Mouse (Mus musculus): ENCODE data around the gene Dynlt1f.
"Not testable (repeated sequence)": the region's sequence is repeated elsewhere in the genome, so short reads cannot be mapped to it uniquely, and the experiment has no call there.

Gene Dynlt1f

DNA sequence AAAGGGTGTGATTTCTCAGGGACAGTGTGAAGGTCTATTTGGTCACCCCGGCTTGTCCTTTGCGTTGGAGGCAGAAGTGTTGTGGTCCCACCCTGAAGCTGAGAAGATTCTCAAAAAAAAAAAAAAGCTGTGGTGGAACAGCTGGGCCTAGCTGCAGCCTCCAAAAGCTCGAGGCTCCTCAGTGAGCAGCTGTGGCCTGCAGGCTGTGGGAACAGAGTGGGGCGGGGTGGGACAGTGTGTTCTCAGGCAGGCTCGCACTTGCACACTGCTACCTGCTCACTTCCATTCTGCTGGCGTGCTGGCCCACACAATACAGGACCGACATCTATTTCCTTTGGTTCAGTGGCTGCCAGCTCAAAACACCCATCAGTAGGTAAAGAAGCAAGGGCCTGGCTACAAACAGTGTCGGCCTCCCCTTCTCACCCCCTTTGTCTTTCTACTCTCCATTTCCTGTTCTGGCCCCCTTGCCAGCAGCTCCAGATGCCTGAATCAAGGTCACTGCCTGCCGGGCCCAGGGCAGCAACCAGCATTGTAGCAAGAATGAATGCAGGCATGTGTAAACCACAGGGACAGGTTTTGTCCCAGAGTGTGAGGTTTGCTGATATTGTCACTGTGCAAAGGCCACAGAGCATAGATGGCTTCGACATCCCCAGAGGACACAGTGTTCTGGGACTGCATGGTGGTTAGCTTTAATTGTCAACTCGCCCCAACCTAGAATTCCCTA, 5.6 kb upstream of the Dynlt1f start:
- DNase-seq (ENCODE audit: low spot score in 2 of 2), result not testable (repeated sequence)

DNA sequence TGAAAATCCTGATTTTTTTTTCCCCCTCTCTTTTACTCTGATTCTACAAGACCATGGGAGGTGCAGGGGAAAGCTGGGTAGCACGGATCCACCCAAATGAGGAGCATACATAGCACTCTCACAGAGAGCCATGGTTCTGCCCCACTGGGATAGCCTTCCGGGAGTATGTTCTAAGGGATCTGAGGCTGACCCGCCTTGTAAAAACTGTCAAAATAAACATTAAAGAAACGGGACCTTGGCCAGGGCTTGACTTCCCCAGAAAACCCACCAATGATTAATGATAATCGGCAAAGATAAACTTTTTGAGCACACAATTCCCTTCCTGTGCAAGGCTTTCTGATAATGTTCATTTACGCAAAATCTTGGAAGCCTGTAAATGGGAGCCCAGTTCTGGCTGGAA, 4.9 kb upstream of the Dynlt1f start:
- not testable (repeated sequence) for DNase-seq (ENCODE audit: low spot score in 2 of 2)

DNA sequence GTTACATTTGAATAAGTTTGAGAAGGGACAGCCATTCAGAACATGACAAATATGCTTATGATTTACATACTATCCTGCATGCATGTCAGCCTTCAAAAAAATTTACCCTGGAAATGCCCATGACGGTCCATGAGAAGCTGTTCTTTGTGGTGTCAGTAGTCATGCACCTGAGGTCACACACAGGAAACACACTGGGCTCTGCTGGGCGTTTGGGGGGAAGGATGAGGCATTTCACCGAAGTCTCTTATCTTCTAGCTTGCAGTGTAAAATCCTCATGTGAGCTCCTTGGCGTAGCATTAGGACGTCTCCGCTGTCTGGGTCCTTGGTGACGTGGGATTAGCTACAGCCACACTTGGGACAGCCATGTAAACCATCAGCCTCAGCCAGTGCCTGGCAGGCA, 3.1 kb upstream of the Dynlt1f start, which contains the start of gene Sytl3:
TSS of gene Sytl3 (plus strand) at position 293 of the 400 bp plus-strand sequence.
- DNase-seq (ENCODE audit: low spot score in 2 of 2), result not testable (repeated sequence)

DNA sequence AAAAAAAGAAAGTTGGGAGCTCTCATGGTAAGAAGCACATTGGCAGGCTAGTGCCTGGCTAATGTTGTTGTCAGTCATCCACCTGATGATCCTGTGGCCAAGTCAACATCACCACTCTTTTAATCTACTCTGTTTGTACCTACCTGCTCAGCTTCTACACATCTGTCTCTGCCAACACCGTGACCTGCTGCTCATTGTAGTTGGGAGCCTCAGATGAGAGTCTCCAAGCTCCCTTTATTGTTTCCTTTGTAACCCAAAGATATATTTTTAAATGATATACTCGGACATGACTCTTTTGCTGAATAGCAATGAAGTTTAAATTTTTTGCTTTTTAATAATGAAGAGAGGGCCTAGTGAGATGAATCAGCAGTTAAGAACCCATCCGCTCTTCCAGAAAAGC, 771 bp upstream of the Dynlt1f start:
- not testable (repeated sequence) for DNase-seq (ENCODE audit: low spot score in 2 of 2)

DNA sequence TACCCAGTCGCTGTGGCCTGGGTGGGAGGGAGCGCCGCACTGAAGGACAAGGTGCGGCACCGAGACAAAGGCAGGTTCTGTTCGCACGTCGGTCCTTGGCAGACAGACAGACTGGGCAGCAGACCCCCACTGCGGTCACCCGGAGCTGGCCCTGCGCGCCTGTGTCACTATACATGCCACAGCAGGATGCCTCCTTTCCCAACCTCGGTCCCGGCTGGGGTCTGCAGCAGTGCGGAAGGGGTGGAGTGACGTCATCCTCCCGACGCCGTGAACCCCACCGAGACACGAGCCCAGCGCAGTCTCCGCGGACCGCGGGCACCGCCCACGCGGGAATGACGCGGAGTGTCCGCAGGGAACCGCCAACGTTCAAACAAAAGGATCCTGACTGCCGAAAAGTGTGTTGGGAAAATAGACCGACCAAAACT, 601 bp downstream of the Dynlt1f start:
- DNase-seq (ENCODE audit: low spot score in 2 of 2), result not testable (repeated sequence)

DNA sequence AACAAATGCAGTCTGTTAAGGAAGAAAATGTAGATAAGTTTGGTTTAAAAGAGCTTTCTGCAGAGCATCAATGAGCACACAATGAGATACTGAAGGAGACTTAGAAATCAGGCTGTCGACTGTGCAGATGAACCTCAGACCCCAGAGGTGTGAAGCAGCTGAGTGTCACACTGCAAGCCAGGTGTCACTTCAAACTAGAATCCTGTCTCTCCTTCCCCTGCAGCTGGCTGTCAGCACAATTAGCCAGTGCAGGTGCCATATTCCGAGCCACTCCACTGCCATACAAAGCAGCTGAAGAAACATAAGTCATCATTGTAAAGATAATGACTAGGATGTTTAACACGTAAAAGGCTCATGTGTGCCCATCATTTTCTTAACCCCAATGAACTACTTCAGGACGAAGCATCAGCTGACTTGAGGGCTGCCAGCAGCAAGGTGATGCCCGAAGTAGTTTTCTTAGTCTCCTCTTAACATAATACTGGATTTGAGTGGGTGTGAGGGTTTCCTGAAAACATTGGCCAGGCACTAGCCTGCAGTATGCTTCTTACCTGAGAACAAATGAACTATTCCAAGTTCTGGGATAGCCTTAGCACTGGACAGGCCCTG, 2.3 kb downstream of the Dynlt1f start:
- DNase-seq (ENCODE audit: low spot score in 2 of 2), result not testable (repeated sequence)

DNA sequence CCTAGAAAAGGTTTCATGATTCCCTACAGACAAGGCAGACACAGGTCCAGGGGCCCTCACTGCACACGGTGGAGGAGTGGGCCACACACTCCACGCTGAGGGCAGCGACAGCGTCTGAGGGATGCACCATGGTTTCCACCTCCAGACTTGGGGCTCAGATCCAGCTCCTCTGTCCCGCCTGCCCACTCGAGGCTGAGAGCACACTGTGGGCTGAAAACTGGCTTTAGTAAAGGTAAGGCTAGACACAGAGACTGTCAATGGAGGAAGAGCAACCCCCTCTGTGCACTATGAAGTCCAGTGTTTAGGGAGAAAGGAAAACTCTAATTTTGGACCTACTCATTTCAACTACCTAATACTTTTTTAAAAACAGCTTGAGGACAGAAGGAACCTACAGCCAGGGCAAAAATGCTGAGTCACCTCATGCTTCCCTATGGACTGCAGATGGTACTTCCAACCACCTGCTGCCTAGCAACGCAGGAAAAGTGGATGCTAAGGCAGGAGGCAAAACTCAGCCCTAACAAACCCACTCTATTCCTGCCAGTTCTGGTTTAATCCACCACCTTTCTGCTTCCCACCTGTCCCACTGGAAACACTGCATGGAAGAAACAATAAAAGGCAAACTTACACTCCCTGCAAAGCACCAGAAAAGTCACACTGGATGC, 4.7 kb downstream of the Dynlt1f start:
- not testable (repeated sequence) for DNase-seq (ENCODE audit: low spot score in 2 of 2)

DNA sequence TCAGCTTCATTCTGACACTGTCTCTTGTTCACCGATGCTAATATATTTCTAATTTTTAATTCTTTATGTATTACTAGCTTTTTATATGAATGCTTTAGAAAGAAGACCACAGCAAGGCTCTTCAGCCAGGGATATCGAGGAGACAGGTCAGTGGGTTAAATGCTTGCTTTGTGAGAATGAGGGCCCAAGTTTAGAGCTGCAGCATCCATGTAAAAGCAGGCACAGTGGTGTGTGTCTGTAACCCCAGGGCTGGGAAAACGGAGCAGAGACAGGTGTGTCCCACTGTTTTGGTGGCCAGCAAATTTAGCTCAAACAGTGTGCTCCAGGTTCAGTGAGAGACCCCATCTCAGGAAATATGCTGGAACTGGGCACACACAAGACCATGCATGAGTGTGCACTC, 8.2 kb downstream of the Dynlt1f start:
- not testable (repeated sequence) for DNase-seq (ENCODE audit: low spot score in 2 of 2)

DNA sequence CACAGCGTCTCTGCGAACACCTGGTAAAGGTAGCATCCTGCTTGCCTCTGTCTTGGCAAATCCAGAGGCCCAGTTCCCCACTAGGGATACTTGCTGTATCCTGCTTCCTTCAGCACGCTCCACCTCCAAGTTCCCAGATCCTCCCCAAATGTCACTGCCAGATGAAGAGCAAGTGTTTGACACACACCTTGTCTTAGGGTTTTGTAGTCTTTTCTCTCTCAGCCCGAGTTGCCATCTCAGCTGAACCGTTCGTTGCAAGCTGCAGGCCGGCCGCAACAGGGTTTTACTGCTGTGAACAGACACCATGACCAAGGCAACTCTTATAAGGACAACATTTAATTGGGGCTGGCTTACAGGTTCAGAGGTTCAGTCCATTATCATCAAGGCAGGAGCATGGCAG, 8.9 kb downstream of the Dynlt1f start:
- not testable (repeated sequence) for DNase-seq (ENCODE audit: low spot score in 2 of 2)

DNA sequence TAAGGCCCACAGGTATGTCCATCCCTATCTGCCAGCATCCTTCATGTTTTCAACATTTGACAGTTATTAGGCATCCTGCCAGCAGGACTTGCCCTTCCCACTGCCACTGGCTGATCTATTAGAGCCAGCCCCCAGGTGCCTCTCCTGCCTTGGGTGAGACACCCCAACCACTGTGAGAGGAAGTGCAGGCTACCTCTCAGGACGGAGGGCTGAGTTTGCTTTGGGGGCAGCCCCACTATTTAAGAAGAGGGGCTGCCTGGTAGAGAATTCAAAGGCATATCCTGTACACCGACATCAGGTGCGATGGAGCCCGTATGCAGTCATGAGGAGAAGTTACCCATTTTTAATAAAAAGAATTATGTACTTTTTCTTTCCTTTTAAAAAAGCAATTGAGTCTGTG, 10.0 kb downstream of the Dynlt1f start:
- not testable (repeated sequence) for DNase-seq (ENCODE audit: low spot score in 2 of 2)

DNA sequence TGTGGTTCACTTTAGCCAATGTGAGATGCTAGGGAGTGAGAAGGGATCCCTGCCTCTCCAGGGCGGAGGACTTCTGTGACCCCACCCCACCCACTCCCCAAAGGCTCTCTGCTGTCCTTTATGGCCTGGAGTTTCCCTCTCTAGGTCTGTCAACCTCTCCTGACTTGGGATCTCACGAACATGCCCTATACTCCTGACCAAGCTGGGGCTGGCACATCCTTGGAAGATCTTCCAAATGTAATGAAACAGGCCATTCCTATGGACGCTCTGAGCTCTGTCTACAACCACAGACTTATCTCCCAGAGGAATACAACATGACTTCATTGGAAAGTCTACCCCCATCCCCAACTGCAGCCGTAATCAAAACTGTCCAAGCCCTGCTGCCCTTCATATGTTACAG, 11.0 kb downstream of the Dynlt1f start:
- not testable (repeated sequence) for DNase-seq (ENCODE audit: low spot score in 2 of 2)

DNA sequence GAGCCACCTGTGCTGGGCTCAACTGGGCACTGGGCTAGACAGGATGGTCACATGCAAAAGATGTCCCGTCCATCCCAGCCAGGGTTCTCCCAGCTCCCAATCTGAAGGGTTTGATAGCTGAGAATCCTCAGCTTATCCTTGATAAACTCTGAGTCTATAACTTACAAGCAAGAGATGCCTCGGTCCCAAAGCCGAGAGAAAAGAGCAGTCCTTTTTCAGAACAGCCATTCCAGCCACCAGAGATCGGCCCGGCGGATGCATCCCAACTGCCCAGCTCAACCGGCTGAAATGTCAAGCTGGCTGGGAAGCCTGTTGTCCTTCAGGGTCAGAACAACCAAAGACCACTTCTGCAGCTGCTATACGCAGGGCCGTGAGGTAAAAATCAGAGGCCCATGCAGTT, 11.5 kb downstream of the Dynlt1f start:
- DNase-seq (ENCODE audit: low spot score in 2 of 2), result not testable (repeated sequence)

DNA sequence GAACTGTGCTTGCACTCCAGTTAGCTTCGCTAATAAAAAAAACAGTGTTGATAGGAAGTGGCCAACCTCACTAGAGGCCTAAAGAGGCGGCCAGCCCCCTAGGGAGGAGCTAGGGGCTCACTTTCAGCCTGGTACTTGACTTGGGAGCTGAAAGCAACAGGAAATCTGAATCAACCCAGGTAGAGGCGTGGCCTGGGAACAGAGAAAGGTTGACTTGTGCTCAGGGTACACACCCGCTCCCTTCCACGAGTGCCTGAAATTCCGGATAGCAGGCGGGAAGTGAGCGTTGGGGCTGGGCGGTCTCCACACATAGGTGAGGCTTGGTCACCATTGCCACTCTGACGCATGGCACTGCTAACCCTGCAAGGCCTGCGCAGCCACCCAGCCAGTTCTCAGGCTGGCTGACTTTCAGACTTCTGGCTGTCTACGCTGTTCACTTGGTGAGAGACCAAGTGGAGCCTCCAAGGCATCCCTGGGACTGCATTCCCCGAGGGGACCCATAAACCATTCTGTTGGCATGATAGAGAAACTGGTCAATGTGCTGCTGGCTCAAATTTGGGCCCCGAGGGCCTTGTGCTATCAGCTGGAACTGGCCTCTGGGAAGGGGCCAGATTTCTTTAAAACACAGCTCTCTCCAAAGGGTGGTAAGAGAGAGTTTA, 14.8 kb downstream of the Dynlt1f start:
- DNase-seq (ENCODE audit: low spot score in 2 of 2), result not testable (repeated sequence)

DNA sequence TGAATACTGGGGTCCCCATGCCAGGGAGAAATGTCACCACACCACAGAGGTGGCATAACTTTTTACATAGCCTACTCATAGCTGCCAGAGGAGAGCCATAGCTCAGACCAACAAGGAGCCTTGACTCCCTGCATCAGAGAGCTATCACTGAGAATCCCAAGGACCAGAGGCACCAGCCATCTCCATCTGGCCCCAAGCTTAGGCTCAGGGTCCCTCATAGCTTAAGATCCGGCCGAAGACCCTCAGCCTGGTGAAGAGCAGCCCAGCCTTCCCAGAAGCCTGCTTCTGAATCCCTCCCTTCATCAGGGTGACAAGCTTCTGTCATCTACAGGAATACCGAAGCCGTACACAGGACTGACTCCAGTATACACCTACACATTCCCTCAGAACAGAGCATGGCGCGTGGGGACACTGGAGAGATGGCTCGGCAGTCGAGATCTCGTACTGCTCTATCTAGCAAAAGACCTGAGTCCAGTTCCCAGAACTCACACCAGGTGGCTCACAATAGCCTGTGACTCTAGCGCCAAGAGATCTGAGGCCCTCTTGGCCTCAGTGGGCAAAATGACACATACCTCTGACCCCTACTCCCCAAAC, 15.6 kb downstream of the Dynlt1f start:
- DNase-seq (ENCODE audit: low spot score in 2 of 2), result not testable (repeated sequence)

DNA sequence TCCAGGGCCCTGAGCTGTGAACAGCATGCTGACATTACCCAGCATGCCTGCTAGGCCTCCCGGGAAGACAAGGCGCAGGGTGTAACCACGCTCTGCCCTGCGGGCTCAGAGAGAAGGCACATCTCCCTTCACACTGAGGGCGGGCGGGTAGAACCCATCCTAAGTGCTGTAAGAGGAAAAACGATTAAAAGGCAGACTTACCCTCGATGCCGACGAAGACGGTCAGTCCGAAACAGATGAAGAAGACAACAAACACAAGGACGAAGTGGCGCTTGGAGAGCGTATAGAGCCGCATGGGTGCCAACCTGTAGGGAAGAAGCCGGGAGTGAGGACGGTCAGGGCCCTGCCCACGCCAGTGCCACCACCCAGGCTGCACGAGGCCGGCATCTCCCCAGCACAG, 16.2 kb downstream of the Dynlt1f start:
- not testable (repeated sequence) for DNase-seq (ENCODE audit: low spot score in 2 of 2)

DNA sequence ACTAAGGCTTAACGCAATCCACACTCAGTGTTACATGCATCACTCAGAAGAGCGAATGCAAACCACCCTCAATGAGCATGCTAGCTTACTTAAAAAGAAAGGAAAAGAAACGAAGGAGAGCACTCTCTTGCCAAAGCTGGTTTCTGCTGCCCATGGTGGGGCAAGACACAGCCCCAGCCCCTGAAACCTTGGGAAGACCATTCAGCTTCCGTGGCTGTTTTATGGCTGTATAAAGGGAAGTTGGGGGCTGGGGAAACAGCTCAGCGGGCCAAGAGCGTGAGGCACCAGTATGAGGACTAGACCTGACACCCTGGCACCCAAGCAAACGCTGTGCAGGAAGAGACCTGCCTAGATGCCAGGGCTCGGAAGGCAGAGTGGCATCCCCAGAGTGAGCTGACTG, 17.3 kb downstream of the Dynlt1f start:
- DNase-seq (ENCODE audit: low spot score in 2 of 2), result not testable (repeated sequence)

DNA sequence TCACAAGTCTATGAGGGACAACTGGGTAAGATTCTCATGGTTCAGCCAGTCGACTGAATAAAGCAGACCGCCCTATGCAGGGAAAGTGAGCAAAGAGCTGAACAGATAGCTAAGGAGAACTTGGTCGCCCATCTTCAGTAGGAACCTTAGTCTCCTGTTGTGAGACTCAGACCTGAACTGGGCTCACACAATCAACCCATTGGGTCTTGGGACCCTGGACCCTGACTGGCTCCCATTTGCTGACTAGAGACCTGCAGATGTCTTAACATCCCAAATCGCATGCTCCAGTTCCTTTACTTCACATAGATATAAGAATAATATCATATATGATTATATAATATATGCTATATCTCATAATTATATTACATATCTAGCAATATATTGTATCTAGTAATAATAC, 18.3 kb downstream of the Dynlt1f start:
- not testable (repeated sequence) for DNase-seq (ENCODE audit: low spot score in 2 of 2)

DNA sequence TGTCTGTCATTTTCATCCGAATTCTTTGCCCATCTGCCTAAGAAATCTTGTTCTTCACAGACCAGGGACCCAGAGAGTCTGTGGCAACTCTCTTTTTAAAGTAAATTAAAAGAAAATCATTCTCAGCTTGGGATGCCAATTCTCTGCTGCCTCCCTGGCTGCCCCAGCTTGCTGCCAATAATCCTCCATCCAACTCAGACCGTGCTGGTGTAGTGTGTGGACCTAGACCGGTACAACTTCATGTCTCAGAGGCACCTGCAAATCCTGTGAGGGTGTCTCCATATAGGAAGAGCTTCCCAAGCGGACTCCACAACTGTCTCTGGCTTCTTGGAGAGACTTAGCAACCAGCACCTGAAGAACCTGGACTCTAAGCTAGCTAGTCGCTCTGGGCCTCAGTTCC, 18.8 kb downstream of the Dynlt1f start:
- no peak for DNase-seq (ENCODE audit: low spot score in 2 of 2)

DNA sequence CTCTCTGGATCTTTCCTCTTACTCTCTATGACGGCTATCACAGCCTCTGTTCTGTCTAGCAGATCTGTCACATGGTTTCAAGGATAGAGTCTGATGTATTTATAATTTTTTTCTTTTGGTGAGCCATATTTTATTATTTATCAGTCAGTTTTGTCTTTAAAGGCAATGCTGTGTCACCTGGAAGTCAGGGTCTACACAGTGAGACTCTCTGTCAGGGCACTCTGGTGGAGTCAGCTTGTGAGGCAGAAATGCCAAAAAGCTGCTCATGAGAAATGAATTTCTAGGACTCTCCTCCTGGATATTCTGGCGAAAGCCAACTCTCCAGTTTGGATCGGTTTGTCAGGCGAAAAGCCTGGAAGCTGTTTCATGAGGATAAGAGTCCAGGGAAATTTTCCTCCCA, 19.9 kb downstream of the Dynlt1f start:
- DNase-seq (ENCODE audit: low spot score in 2 of 2), result not testable (repeated sequence)

DNA sequence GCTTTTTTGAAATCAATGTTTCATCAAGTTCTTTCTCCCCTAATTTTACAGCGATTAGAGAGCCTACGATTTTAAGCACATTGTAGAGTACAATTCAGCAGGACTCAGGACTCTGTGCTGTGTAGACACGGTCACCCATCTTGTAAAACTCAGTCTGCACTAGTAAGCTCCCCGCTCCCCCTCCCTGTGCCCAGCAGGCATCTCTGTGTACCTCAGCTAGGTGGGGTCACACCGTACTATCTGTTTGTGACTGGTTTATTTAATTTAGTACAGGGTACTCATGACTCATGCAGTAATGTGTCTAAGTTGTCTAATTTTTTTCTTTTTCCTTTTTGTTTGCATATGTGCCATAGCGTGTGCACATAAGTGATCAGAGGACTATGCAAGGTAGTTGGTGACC, 22.9 kb downstream of the Dynlt1f start:
- DNase-seq (ENCODE audit: low spot score in 2 of 2), result not testable (repeated sequence)

DNA sequence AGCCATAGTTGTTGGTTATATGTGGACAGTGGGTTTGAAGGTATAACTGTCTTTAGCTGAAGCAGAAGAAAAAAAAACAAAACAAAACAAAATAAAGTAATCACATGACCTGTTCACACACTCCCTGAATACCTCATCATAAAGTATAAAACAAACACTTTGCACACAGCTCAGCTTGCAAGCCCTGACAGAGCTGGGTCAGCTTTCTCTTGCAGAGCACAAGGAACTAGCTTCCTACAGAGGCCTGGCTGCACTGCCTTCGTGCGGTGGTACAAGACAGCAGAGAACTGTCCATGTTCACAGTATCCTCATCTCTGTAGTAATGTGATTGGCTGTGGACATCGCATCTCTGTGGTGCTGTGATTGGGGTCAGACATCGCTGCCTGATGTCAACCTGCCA, 25.3 kb downstream of the Dynlt1f start:
- not testable (repeated sequence) for DNase-seq (ENCODE audit: low spot score in 2 of 2)

All from frontal cortex, postnatal 25 days (tissue).